Mouse (Mus musculus): ENCODE results near the gene Limk1.
"Not testable (repeated sequence)": the region's sequence is repeated elsewhere in the genome, so short reads cannot be mapped to it uniquely, and the experiment has no call there.

Gene Limk1

DNA sequence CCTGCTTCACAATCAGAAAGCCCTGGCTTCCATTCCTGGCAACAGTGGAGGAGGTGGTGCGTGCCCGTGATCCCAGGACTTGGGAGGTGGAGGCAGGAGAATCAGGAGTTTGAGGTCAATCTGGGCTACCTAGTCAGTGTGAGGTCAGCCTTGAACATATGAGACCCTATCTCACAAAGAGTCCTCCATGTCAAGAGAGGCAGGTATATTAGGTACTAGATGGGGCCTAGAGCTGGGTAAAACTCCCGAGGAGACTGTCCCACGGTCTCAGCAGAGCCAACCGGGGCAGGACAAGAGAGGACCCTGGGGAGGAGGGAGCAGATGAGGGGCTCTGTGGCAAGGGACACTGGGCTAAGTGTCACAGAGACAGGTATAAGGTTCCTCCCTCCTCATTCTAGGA is 10.9 kb downstream of the Limk1 start:
- DNase-seq (ENCODE audit: low read depth, low spot score): no peak

DNA sequence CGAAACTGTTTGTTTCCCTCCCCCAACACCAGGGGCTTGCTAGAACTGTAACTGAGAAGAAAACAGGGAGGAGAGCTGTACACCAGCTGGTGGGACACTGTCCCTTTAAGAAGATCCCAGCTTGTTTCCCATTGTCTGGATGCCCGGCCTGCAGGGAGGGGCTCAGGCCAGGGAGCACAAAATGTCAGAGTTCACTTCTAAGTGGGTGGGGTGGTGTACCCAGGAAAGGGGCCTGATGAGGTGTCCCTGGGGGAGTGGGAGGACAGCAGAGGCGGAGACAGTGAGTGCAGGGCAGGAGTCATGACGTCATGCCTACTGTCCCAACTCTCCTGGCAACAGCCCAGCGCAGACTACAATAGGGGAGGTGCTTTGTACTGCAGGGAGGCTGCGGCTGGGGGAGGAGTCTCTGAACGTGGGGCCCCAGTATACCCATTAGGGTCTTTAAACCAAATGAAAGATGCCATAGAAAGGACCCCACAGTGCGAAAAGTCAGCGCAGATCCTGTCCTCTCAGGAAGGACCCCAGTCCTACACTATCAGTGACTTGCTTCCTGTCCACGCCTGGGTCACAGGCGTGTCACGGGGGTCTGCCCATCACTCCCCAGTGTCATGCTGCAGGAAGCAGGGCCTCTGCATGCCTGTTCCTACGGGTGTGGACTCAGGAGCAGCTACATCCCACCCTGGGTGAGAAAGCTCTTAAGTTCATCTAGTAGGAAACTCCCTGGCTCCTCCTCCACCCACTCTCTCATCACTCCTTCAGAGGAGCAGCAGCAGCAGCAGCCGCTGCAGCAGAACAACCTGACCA is 12.2 kb downstream of the Limk1 start:
- DNase-seq (ENCODE audit: low read depth, low spot score): no peak

DNA sequence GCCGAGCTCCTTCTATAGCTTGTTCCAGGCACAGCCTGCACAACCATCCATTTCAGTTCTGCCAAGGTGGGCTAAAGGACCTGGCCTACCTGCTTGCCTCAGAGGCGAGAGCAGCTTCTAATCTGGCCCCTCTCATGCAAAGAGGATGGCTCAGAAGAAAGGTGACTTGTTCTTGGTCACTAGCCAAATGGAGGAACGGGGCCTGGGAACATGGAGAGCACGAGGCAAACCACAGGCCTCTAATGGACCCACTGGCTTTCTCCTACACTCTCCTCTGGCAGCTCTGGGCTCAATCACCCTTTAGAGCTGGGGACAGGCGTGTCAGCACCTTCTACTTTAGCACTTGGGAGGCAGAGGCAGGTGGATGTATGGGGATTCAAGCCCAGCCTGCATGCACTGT is 13.4 kb downstream of the Limk1 start:
- no peak for DNase-seq (ENCODE audit: low read depth, low spot score)

DNA sequence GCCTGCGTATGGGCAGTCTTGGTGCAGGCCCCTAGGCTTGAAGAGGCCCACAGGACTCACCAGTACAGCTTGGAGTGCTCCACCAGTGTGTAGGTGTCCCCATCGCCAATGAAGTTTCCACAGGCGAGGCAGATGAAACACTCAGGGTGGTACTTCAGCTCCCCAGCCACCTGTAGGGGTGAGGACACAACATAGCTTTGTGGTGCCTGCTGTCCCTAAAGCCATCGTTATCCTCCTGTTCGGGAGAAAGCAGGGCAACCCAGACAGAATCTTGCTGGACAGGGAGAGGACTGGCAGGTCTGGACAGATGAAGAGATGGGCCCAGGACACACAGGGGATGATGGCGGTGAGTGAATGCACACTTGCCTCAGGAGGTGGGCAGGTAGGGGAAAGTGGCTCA is 15.8 kb downstream of the Limk1 start:
- DNase-seq (ENCODE audit: low read depth, low spot score): no peak

DNA sequence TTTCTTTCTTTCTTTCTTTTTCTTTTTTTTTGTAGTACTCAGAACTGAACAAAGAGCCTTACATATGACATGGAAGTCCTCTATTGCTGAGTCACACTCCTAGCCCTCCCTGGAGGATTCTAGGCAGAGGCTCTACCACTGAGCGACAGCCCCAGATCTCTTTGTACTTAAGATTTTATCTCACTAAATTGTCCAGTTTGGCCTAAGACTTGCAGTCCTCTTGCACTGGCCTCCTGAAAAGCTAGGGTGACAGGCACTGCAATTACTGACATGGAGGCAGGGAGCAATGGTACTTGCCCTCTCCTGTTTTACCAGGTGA is 16.2 kb downstream of the Limk1 start:
- no peak for DNase-seq (ENCODE audit: low read depth, low spot score)

DNA sequence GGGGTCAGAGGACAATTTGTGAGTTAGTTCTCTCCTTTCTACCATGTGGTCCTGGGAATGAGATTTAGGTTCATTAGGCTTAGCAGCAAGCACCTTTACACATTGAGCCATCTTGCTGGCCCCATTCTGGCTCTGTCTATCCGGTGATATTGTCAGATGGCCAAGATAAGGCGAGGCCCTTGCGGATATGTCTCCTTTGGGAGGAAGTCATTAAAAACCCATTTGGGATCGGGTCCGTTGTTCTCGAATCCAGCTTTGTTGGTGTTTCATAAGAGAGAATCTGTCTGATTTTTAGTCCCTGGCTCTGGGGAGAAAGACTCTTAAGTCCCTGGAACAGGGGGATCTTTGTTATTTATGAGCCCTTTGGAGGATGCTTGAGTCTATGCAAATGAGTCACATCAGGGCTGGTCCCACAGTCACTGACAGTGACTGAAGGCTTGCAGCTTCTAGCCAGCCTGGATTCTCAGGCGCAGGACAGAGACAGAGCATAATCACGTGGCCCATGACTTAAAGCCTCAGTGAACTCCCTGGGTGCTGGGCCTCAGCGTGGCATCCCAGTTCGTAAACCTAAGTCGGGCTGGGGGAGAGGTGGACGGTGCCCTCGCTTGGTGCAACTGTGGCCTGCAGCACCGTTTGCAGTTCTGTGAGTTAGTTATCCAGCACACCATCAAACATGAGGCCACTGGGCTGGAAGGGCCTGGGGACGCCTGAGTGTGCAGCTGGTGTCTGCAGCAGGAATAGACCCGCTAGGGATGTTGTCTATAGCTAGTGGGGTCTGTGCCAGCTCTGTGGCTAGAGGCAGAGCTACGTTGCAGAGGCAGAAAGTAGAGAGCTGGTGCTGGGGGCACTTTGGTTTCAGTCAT is 16.8 kb downstream of the Limk1 start:
- DNase-seq (ENCODE audit: low read depth, low spot score): no peak

DNA sequence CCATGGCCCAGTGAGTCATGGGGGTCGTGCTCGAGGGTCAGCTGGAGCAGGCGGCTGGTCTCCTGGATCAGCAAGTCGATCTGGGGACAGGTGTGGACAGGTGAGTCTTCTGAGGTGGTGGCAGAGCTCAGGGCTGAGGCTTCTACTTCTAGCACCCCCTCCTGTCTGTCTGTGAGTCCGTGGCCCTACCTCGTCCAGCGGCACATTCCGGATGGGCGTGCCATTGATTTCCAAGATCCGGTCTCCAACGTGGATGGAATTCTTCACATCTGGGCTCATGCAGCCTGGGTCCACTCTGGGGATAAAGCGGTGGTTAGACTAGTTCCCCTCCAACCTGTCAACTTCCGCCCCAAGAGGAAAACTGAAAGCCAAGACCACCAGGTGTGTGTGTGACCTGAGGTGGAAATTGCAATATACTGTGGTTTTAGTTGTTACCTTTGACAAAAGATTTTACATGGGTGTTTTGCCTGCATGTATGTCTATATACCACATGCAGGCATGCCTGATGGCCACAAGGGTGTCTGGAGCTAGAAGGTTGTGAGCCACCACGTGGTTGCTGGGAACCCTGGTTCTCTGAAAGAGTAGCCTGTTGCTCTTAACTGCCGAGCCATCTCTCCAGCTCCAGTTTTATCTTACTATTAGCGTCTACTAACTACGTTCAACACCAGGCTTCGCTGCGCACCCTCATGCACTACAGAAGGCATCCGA is 19.2 kb downstream of the Limk1 start:
- no peak for DNase-seq (ENCODE audit: low read depth, low spot score)

DNA sequence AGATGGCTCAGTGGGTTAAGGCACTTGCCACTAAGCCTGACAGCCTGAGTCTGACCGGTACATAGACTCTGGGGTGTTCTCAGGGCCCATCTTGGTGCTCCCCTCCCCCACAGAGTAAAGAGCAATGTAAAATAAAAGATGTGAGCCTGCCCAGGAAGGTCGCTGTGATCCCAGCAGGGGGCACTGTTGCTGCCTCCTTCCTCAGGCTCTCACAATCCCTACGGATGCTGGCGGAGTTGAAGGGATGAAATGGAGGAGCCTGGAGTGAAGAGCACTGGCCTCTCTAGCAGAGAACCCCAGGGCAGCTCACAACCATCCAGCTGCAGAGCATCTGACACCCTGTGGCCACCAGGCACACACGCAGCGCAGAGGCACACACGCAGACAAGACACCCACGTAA is 19.9 kb downstream of the Limk1 start:
- DNase-seq (ENCODE audit: low read depth, low spot score): peak; percentile 24

DNA sequence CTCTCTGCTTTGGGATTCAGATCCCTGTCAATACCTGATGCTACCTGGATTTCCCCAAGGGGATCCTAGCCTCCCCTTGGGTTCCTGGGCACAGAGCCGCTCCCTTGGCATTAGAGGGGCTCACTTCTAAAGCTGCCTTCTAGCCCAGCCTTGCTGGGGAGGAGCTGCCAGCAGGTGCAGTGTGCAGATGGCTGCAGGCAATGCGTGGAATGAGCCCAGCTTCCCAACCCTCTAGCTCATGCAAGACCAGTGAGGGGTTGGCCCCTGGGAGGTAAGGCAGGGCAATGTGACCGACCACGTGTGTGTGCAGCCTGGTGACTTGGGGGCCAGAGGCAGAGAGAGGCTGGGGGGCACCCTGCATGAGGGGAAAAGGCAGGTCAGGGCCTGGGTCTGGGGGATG is 31.7 kb downstream of the Limk1 start:
- no peak for DNase-seq (ENCODE audit: low read depth, low spot score)

DNA sequence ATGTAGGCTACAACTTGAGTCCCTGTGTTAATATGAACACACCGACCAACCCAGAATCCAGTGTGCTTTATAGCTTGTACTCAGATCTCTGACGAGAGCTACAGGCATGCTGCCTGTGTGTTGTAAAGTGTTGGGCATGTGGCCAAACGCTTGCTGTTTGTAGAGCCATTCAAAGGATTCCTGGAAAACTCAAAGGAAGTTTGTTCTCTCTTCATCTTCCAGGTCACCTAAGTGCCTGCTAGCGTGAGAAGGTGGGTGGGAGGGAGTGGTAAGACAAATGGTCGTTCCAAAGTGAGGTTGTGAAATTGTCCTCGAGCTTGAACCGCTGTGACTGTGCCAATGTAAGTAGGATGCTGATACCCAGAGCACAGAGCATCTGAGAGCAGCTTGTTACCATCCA is 36.4 kb downstream of the Limk1 start:
- no peak for DNase-seq (ENCODE audit: low read depth, low spot score)

DNA sequence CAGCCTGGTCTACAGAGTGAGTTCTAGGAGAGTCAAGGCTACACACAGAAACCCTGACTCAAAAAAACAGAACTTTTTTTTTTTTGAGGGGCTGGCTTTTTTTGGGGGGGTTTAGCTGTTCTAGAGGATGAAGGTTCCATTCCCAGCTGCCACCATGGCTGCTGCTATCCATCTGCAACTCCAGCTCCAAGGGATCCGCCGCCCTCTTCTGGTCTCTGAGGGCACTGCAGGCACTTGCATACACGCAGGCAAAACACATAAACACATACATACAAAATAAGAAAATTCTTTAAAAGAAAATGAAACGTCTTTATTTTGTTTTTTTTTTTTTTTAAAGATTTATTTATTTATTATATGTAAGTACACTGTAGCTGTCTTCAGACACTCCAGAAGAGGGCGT is 37.5 kb downstream of the Limk1 start:
- peak; percentile 66 for DNase-seq (ENCODE audit: low read depth, low spot score)

DNA sequence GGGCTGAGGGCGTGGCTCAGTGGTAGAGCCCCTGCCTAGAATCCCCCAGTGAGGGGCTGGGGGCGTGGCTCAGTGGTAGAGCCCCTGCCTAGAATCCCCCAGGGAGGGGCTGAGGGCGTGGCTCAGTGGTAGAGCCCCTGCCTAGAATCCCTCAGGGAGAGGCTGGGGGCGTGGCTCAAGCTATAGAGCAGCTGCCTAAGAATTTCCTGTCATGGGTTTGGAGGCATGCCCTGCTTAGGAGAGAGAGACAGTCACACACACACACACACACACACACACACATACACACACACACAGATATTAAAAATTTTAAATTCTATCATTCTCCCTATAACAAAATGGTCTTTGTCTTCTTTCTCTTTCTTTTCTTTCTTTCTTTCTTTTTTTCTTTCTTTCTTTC is 39.4 kb downstream of the Limk1 start:
- not testable (repeated sequence) for DNase-seq (ENCODE audit: low read depth, low spot score)

DNA sequence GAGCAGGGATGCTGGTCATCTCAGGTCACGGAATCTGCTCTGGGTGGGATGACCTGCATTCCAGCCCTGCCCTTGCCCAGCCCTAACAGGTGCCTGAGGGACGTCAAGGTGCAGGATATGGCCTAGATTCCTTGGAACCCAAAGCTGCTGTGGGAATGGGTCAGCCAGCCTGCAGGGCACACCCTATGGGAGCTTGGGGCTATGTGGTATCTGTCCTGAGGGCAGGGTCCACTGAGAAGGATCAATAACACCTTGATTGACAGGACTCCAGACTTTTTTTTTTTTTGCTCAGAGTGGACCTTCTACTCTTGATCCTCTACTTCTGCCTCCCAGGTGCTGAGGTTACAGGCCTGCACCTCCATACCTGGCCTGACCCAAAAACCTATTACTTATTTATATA is 41.0 kb downstream of the Limk1 start:
- DNase-seq (ENCODE audit: low read depth, low spot score): no peak

DNA sequence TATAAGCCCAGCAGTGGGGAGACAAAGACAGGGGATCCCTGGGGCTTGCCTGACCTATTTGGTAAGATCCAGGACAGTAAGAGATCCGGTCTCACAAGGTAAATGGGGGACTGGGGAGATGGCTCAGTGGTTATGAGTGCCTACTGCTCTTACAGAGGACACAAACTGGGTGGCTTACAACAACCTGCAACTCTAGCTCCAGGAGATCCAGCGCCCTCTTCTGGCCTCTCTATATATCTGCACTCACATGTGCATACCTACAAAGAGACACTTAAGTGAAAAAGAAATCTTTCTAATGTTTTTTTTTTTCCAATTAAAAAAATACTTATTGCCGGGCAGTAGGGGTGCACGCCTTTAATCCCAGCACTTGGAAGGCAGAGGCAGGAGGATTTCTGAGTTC is 41.9 kb downstream of the Limk1 start:
- no peak for DNase-seq (ENCODE audit: low read depth, low spot score)

DNA sequence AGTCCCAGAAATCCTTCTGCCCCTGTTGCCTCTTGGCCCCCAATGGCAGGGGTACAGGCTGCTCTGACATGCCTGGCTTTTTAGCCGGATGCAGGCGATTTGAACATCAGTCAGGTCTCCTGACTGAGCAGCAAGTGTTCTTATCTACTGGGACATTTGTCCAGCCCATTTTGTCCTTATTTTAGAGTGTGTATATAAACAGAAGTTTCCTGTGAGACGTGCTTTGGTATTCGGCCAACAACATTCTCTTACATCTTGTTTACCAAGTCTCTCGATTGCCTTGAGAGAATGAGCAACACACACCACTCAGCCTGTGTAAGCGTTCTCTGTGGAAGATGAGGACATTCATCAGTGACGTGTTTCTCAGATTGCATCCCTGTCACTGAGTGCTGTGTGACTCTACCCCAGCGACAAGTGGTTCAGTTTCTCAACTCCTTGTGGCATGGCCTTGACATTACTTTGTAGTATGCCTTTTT is 43.7 kb downstream of the Limk1 start:
- DNase-seq (ENCODE audit: low read depth, low spot score): no peak

DNA sequence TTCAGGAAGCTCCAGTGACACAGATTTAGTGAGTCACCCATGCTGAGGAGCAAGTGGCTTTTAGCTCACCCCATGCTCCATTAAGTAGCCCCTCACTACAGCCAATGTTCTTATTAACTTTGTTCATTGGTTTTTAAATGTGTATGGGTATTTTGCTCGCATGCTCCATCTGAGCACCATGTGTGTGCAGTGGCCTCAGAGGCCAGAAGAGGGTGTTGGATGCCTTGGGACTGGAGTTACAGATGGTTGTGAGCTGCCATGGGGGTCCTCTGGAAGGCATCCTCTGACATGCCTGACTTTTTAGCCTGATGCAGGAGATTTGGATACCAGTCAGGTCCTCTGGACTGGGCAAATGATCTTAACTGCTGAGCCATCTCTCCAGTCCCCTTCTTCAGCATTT is 44.3 kb downstream of the Limk1 start:
- no peak for DNase-seq (ENCODE audit: low read depth, low spot score)

DNA sequence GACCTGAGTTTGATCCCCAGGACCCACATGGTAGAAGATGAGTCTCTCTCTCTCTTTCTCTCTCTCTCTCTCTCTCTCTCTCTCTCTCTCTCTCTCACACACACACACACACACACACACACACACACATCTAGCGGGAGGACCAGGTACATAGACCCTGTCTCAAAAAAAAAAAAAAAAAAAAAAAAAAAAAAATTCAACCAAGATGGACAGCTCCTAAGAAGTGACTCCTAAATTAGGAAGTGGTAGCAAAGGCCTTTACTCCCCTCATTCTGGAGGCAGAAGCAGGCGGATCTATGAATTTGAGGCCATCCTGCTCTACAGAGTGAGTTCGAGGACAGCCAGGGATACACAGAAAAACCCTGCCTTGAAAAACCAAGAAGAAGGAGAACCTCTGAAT is 48.0 kb downstream of the Limk1 start:
- DNase-seq (ENCODE audit: low read depth, low spot score): no peak

DNA sequence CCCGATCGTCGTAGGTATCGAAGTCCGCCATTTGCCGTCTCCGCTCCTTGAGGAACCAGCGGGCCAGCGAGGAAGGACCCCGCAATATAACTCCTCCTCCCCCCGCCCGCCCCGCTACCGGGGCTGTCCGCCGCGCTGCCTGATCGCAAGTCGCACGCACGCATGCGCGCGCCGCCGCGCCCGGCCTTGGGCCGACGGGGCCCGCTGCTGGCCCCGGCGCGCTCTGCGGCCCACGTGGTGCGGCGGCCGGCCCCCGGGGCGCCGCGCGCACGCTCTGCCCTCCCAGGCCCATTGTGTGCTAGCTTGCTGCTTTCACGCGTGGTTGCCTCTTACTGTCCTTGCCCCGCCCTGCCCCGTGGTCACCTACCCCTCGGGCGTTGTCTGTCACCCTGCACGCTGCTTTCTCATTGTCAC is 49.1 kb downstream of the Limk1 start, which contains the start of gene Eif4h:
Gene Eif4h (minus strand): TSS at position 222 of the 414 bp plus-strand sequence.
- DNase-seq (ENCODE audit: low read depth, low spot score): peak; percentile 98

DNA sequence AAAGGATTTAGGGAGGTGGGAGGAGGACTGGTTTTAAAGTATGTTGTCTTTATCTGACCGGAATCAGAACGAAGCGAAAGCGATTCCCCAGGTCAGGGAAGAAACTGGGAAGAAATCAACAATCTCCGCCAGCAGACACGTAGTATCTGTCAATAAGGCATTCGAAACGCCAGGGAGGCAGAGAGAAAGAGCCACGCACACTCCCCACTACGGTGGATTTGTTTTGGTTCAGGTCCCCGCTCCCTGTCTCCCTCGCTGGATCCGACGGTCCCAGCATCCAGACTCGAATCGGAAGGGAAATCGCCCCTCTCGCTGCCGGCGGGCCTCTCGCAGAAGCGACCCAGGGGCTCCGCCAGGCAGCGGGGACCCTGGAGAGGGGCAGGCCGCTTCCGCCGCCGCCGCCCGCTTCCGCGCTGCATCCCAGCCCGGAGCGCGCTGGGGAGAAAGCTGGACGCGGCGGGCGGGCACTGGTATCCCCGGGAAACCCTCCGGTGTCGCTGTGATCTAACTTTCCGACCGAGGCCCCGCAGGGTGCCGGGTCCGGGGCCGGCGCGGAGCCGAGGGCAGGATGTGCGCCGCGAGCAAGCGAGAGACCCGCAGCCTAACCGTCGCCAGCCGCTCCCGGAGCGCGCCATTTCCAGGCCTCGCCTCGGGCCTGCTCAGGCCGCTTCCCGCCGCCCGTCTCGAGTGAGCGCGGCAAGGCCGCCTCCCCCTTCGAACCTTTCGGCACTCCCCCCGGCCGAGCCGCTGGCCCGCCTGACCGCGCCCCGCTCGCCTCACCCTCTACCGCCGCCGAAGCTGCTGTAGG is 49.7 kb downstream of the Limk1 start:
- DNase-seq (ENCODE audit: low read depth, low spot score): no peak

DNA sequence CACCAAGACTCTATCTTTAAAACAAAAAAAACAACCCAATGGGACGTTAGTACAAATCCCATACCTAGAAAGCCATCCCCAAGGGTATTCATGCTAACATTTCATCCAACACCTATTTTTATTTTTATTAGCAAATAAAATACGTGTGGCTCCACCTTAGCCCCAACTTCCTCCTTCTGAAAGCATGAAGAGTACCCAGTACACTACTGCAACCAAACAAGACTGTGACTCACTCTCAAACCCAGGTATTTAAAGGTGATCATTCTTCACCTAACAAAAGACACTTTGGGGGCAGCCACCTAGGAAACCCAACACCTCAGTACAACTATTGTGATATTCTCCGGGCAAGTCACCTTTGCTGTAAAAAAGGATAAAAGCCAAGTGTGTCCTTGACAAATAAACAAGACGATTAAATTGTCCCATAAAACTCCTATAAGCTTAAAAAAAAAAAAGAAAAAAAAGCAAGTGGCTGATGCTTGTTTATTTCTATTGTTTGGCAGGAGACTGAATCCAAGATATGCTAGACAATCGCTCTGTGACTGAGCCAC is 50.5 kb downstream of the Limk1 start:
- peak; percentile 35 for DNase-seq (ENCODE audit: low read depth, low spot score)

DNA sequence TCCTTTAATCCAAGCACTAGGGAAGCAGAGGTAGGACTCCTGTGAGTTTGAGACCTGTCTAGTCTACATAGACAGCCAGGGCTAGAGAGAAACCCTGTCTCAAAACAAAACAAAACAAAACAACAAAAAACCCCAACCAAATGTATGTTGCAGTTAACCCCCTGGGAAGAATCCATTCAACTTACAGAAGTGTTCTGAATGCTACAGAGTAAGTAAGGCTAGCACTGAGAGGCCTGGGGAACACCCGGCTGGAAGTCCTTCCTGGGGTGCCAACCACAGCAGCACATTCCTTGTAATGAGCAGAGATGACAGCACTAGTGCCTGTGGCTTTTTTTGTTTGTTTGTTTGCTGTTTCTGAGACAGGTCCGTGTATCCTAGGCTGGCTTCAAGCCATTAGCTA is 55.6 kb downstream of the Limk1 start:
- no peak for DNase-seq (ENCODE audit: low read depth, low spot score)
